Mouse (Mus musculus): Measurements from ENCODE around the gene Nos1ap. TPM values are rescaled to one million over a fixed set of nuclear protein-coding genes. Genes with fewer than 3 reads are reported as not detected.

Gene Nos1ap
- polyA plus RNA-seq, 1 experiment from 2014 or later = 17.9 TPM

- Histone ChIP-seq H3K27me3 (no peaks in the 10 kb centered on the region), H3K36me3 (no peaks in the 10 kb centered on the region), H3K9ac (no peak overlapping the region), H3K27ac (no peak overlapping the region), H3K4me2 (no peak overlapping the region), H3K4me3 (no peak overlapping the region), H3K9me3 (no peaks in the 10 kb centered on the region), H3K4me1 (replicated peaks) (0 out of 2 replicates have a peak, but pooled peaks cover 2% of the 10 kb centered on the region)
- ATAC-seq (ENCODE audit: low FRiP score) = no peak
- WGBS = 93% methylated on average over 3 of the region's 3 CpGs
These were observed 21.0 kb upstream of the Nos1ap start for GRCm38 (mm10) chr1:170610695-170611094.

GRCm38 (mm10) chr1:170610289-170610688, 20.6 kb upstream of the Nos1ap start:
- no peaks in the 10 kb centered on the region for H3K9me3 ChIP-seq
- H3K4me2 ChIP-seq = no peak overlapping the region
- H3K36me3 ChIP-seq = no peaks in the 10 kb centered on the region
- H3K9ac ChIP-seq = no peak overlapping the region
- ATAC-seq (ENCODE audit: low FRiP score) = no peak
- H3K27me3 ChIP-seq = no peaks in the 10 kb centered on the region
- no peak overlapping the region for H3K27ac ChIP-seq
- no peak overlapping the region for H3K4me3 ChIP-seq
- H3K4me1 ChIP-seq (replicated peaks) = 0 out of 2 replicates have a peak, but pooled peaks cover 2% of the 10 kb centered on the region
- WGBS = 92% methylated on average over 3 of the region's 3 CpGs

- Histone ChIP-seq H3K36me3 (no peaks in the 10 kb centered on the region), H3K27me3 (no peaks in the 10 kb centered on the region)
- 91% methylated on average over 7 of the region's 7 CpGs for WGBS
These were observed 20.2 kb upstream of the Nos1ap start for GRCm38 (mm10) chr1:170609872-170610271.

GRCm38 (mm10) chr1:170608461-170609071, 18.9 kb upstream of the Nos1ap start:
- H3K4me2 ChIP-seq = no peak overlapping the region
- no peak overlapping the region for H3K9ac ChIP-seq
- 0 out of 2 replicates have a peak, but pooled peaks cover 2% of the 10 kb centered on the region for H3K4me1 ChIP-seq (replicated peaks)
- no peaks in the 10 kb centered on the region for H3K36me3 ChIP-seq
- no peak for ATAC-seq (ENCODE audit: low FRiP score)
- no peaks in the 10 kb centered on the region for H3K27me3 ChIP-seq
- WGBS = 88% methylated on average over 3 of the region's 3 CpGs
- H3K9me3 ChIP-seq = no peaks in the 10 kb centered on the region
- H3K27ac ChIP-seq = no peak overlapping the region
- H3K4me3 ChIP-seq = no peak overlapping the region

More at GRCm38 (mm10) chr1:170609872-170610271, 20.2 kb upstream of the Nos1ap start:
- no peak overlapping the region for H3K4me2 ChIP-seq
- no peak overlapping the region for H3K9ac ChIP-seq
- ATAC-seq (ENCODE audit: low FRiP score) = no peak
- H3K9me3 ChIP-seq = no peaks in the 10 kb centered on the region
- H3K27ac ChIP-seq = no peak overlapping the region
- 0 out of 2 replicates have a peak, but pooled peaks cover 2% of the 10 kb centered on the region for H3K4me1 ChIP-seq (replicated peaks)
- H3K4me3 ChIP-seq = no peak overlapping the region

GRCm38 (mm10) chr1:170607231-170607917, 17.7 kb upstream of the Nos1ap start:
- ATAC-seq (ENCODE audit: low FRiP score) = no peak
- WGBS = 95% methylated on average over 8 of the region's 8 CpGs
- H3K36me3 ChIP-seq = no peaks in the 10 kb centered on the region

GRCm38 (mm10) chr1:170605228-170606001, 15.8 kb upstream of the Nos1ap start:
- Histone ChIP-seq H3K36me3 (no peaks in the 10 kb centered on the region), H3K27ac (no peak overlapping the region), H3K4me2 (no peak overlapping the region), H3K4me3 (no peak overlapping the region), H3K9me3 (no peaks in the 10 kb centered on the region), H3K4me1 (replicated peaks) (no peaks in the 10 kb centered on the region), H3K9ac (no peak overlapping the region), H3K27me3 (no peaks in the 10 kb centered on the region)
- ATAC-seq (ENCODE audit: low FRiP score) = no peak
- WGBS = 83% methylated on average over 21 of the region's 21 CpGs

More at GRCm38 (mm10) chr1:170607231-170607917, 17.7 kb upstream of the Nos1ap start:
- Histone ChIP-seq H3K4me2 (no peak overlapping the region), H3K4me1 (replicated peaks) (no peaks in the 10 kb centered on the region), H3K9ac (no peak overlapping the region), H3K27ac (no peak overlapping the region), H3K9me3 (no peaks in the 10 kb centered on the region), H3K27me3 (no peaks in the 10 kb centered on the region), H3K4me3 (no peak overlapping the region)

GRCm38 (mm10) chr1:170594575-170594974, 4.9 kb upstream of the Nos1ap start:
- 97% methylated on average over 7 of the region's 7 CpGs for WGBS
- peaks cover 13% of the 10 kb centered on the region for H3K27me3 ChIP-seq
- H3K4me3 ChIP-seq = no peak overlapping the region
- 0 out of 2 replicates have a peak, but pooled peaks cover 2% of the 10 kb centered on the region for H3K9me3 ChIP-seq
- no peak overlapping the region for H3K27ac ChIP-seq
- no peak overlapping the region for H3K4me2 ChIP-seq
- no peaks in the 10 kb centered on the region for H3K36me3 ChIP-seq
- no peak overlapping the region for H3K9ac ChIP-seq
- ATAC-seq (ENCODE audit: low FRiP score) = no peak
- peaks cover 2% of the 10 kb centered on the region; the same call in 1 of the 2 replicates for H3K4me1 ChIP-seq (replicated peaks)

GRCm38 (mm10) chr1:170590531-170590930, 870 bp upstream of the Nos1ap start:
- peaks cover 13% of the 10 kb centered on the region for H3K27me3 ChIP-seq

GRCm38 (mm10) chr1:170590041-170590360, 340 bp upstream of the Nos1ap start:
- peaks cover 8% of the 10 kb centered on the region; the same call in 1 of the 2 replicates for H3K36me3 ChIP-seq
- H3K27ac ChIP-seq = peak overlapping the region; percentile 83
- H3K4me1 ChIP-seq (replicated peaks) = peaks cover 26% of the 10 kb centered on the region
- peak overlapping the region; percentile 94 for H3K9ac ChIP-seq
- WGBS = 1% methylated on average over 11 of the region's 11 CpGs
- no peaks in the 10 kb centered on the region for H3K9me3 ChIP-seq
- H3K4me3 ChIP-seq = peak overlapping the region; percentile 87
- H3K27me3 ChIP-seq = peaks cover 13% of the 10 kb centered on the region
- ATAC-seq (ENCODE audit: low FRiP score) = no peak
- H3K4me2 ChIP-seq = peak overlapping the region; percentile 93

More at GRCm38 (mm10) chr1:170590531-170590930, 870 bp upstream of the Nos1ap start:
- Histone ChIP-seq H3K4me2 (no peak overlapping the region), H3K36me3 (peaks cover 3% of the 10 kb centered on the region; the same call in 1 of the 2 replicates), H3K4me1 (replicated peaks) (peaks cover 26% of the 10 kb centered on the region), H3K4me3 (no peak overlapping the region), H3K9me3 (no peaks in the 10 kb centered on the region), H3K27ac (no peak overlapping the region), H3K9ac (no peak overlapping the region)
- WGBS = 44% methylated on average over 4 of the region's 4 CpGs
- ATAC-seq (ENCODE audit: low FRiP score) = no peak

GRCm38 (mm10) chr1:170588879-170589218, 812 bp downstream of the Nos1ap start:
- peak; percentile 30 for ATAC-seq (ENCODE audit: low FRiP score)
- H3K27ac ChIP-seq = peak overlapping the region; percentile 83; the same call in 1 of the 2 replicates
- 4% methylated on average over 8 of the region's 8 CpGs for WGBS

GRCm38 (mm10) chr1:170588353-170588752, 1.3 kb downstream of the Nos1ap start:
- WGBS = 27% methylated on average over 6 of the region's 6 CpGs
- Histone ChIP-seq H3K4me3 (peak overlapping the region; percentile 87), H3K9me3 (no peaks in the 10 kb centered on the region), H3K9ac (peak overlapping the region; percentile 94), H3K4me1 (replicated peaks) (peaks cover 26% of the 10 kb centered on the region), H3K36me3 (peaks cover 10% of the 10 kb centered on the region; the same call in 1 of the 2 replicates), H3K27ac (no peak overlapping the region), H3K4me2 (peak overlapping the region; percentile 93), H3K27me3 (peaks cover 13% of the 10 kb centered on the region)
- no peak for ATAC-seq (ENCODE audit: low FRiP score)

More at GRCm38 (mm10) chr1:170588879-170589218, 812 bp downstream of the Nos1ap start:
- peak overlapping the region; percentile 87 for H3K4me3 ChIP-seq
- H3K36me3 ChIP-seq = peaks cover 10% of the 10 kb centered on the region; the same call in 1 of the 2 replicates
- no peaks in the 10 kb centered on the region for H3K9me3 ChIP-seq
- H3K27me3 ChIP-seq = peaks cover 13% of the 10 kb centered on the region
- H3K4me1 ChIP-seq (replicated peaks) = peaks cover 26% of the 10 kb centered on the region
- H3K4me2 ChIP-seq = peak overlapping the region; percentile 93
- peak overlapping the region; percentile 94 for H3K9ac ChIP-seq

- Histone ChIP-seq H3K9me3 (no peaks in the 10 kb centered on the region), H3K4me3 (no peak overlapping the region), H3K4me1 (replicated peaks) (peaks cover 26% of the 10 kb centered on the region), H3K36me3 (peaks cover 10% of the 10 kb centered on the region; the same call in 1 of the 2 replicates), H3K4me2 (peak overlapping the region; percentile 93), H3K27me3 (peaks cover 10% of the 10 kb centered on the region), H3K27ac (no peak overlapping the region), H3K9ac (no peak overlapping the region)
- WGBS = 77% methylated on average over 6 of the region's 6 CpGs
- no peak for ATAC-seq (ENCODE audit: low FRiP score)
These were observed 2.9 kb downstream of the Nos1ap start for GRCm38 (mm10) chr1:170586715-170587114.
